Comparison of ENCODE assay signal across 15 mouse cellular contexts in genomic region chr7:19935961-19936360, GRCm38 (mm10). TPM values are rescaled to one million over a fixed set of nuclear protein-coding genes. Genes with fewer than 3 reads are reported as not detected.
A peak's percentile ranks its signal among the peaks of the same experiment; 100 is the strongest.
DNase-seq lines count a peak whose midpoint lies in the region; ATAC-seq and TF ChIP-seq lines count a peak whose summit lies in the region.
"Had no signal": no experiment of that assay in that cellular context is flagged by ENCODE, and none has a peak within 500 bp of the region (broad histone marks: within the 10 kb centered on the region; RNA-seq: fewer than 3 reads in every experiment).

No protein-coding gene starts in this region.

- peaks cover 75% of the 10 kb centered on the region for H3K4me1 ChIP-seq in thymus, adult 2 months (replicated peaks; ENCODE audit: control insufficient read depth, insufficient read depth, low read length)
- peaks cover 53% of the 10 kb centered on the region for H3K4me1 ChIP-seq in heart, embryonic 15.5 days (replicated peaks)
- peaks cover 18% of the 10 kb centered on the region for H3K4me1 ChIP-seq in liver, embryonic 15.5 days (replicated peaks)
- peaks cover 7% of the 10 kb centered on the region; the same call in 1 of the 2 replicates for H3K4me1 ChIP-seq in hindbrain, embryonic 13.5 days (replicated peaks)

- peak overlapping the region; percentile 94 for H3K27ac ChIP-seq in thymus, adult 2 months (ENCODE audit: control insufficient read depth, insufficient read depth, low read length)
- H3K27ac ChIP-seq in heart, embryonic 15.5 days: peak overlapping the region; percentile 68
- peak overlapping the region; percentile 51 for H3K27ac ChIP-seq in liver, embryonic 15.5 days (replicated peaks)
- H3K27ac ChIP-seq in hindbrain, embryonic 13.5 days: no peak overlapping the region
- H3K27ac ChIP-seq: midbrain, embryonic 13.5 days had no signal

- TF ChIP-seq CTCF in thymus, adult 2 months (IDR thresholded peaks at IDR 0.05; ENCODE audit: borderline replicate concordance, control insufficient read depth, extremely low read depth, insufficient read depth, low read length, poor library complexity): no peak

- no peak overlapping the region for H3K9ac ChIP-seq in heart, embryonic 15.5 days
- no peak overlapping the region for H3K9ac ChIP-seq in liver, embryonic 15.5 days
- no peak overlapping the region for H3K9ac ChIP-seq in hindbrain, embryonic 13.5 days
- H3K9ac ChIP-seq: midbrain, embryonic 13.5 days had no signal

- H3K4me3 ChIP-seq in thymus, adult 2 months (ENCODE audit: control insufficient read depth, insufficient read depth, low read length): no peak overlapping the region
- H3K4me3 ChIP-seq in heart, embryonic 15.5 days: no peak overlapping the region
- H3K4me3 ChIP-seq in liver, embryonic 15.5 days (replicated peaks): no peak overlapping the region
- H3K4me3 ChIP-seq in hindbrain, embryonic 13.5 days: no peak overlapping the region
- H3K4me3 ChIP-seq: midbrain, embryonic 13.5 days had no signal

- no peaks in the 10 kb centered on the region for H3K27me3 ChIP-seq in thymus, adult 2 months (ENCODE audit: control insufficient read depth, insufficient read depth, low read length)
- no peaks in the 10 kb centered on the region; the same call in 1 of the 2 replicates for H3K27me3 ChIP-seq in heart, embryonic 15.5 days
- peaks cover 12% of the 10 kb centered on the region for H3K27me3 ChIP-seq in liver, embryonic 15.5 days
- peaks cover 10% of the 10 kb centered on the region; the same call in 1 of the 2 replicates for H3K27me3 ChIP-seq in hindbrain, embryonic 13.5 days
- H3K27me3 ChIP-seq: midbrain, embryonic 13.5 days had no signal

- no peak overlapping the region; the same call in 1 of the 2 replicates for H3K4me2 ChIP-seq in heart, embryonic 15.5 days
- H3K4me2 ChIP-seq in liver, embryonic 15.5 days: peak overlapping the region; percentile 43
- H3K4me2 ChIP-seq in hindbrain, embryonic 13.5 days: no peak overlapping the region
- H3K4me2 ChIP-seq: midbrain, embryonic 13.5 days had no signal

- ATAC-seq in heart, embryonic 15.5 days (replicated peaks; ENCODE audit: insufficient number of reproducible peaks, insufficient read depth, low FRiP score, low read depth): no peak
- ATAC-seq in liver, embryonic 15.5 days (ENCODE audit: insufficient read depth): no peak
- ATAC-seq in cerebellum, adult (ENCODE audit: insufficient number of reproducible peaks, low FRiP score, low TSS enrichment): no peak
- no peak for ATAC-seq in hindbrain, embryonic 13.5 days (ENCODE audit: low FRiP score)
- ATAC-seq: intestine, postnatal 0 days; midbrain, embryonic 13.5 days had no signal

- H3K36me3 ChIP-seq in thymus, adult 2 months (ENCODE audit: control insufficient read depth, insufficient read depth, low read length): no peaks in the 10 kb centered on the region
- H3K36me3 ChIP-seq in heart, embryonic 15.5 days: no peaks in the 10 kb centered on the region
- H3K36me3 ChIP-seq in liver, embryonic 15.5 days (replicated peaks): no peaks in the 10 kb centered on the region
- no peaks in the 10 kb centered on the region for H3K36me3 ChIP-seq in hindbrain, embryonic 13.5 days
- H3K36me3 ChIP-seq: midbrain, embryonic 13.5 days had no signal

- 73% methylated on average over 6 of the region's 6 CpGs for WGBS in thymus, adult 2 months
- 52% methylated on average over 6 of the region's 6 CpGs for WGBS in heart, embryonic 15.5 days
- WGBS in liver, embryonic 15.5 days (ENCODE audit: insufficient replicate concordance): 50% methylated on average over 6 of the region's 6 CpGs
- WGBS in hindbrain, embryonic 13.5 days: 84% methylated on average over 6 of the region's 6 CpGs

- TF ChIP-seq POLR2A in thymus, adult 2 months (IDR thresholded peaks at IDR 0.05; ENCODE audit: control insufficient read depth, extremely low read depth, insufficient read depth, low read length, poor library complexity): no peak

- H3K9me3 ChIP-seq in heart, embryonic 15.5 days (replicated peaks): no peaks in the 10 kb centered on the region
- H3K9me3 ChIP-seq in liver, embryonic 15.5 days (replicated peaks): no peaks in the 10 kb centered on the region
- no peaks in the 10 kb centered on the region for H3K9me3 ChIP-seq in hindbrain, embryonic 13.5 days
- H3K9me3 ChIP-seq: midbrain, embryonic 13.5 days had no signal

- DNase-seq in thymus, adult 2 months: no peak
- no peak for DNase-seq in thymus, postnatal 4 days
- DNase-seq in testis, postnatal 14 days (ENCODE audit: low spot score): no peak
- no peak for DNase-seq in cerebellum, postnatal 10 days
- DNase-seq: adrenal gland, postnatal 25 days; cerebellum, postnatal 14 days; gastrocnemius, postnatal 10 days; left cerebral cortex, postnatal 4 days had no signal

RNA-seq across cellular contexts. Expression of gene Igsf23, which starts 14.6 kb away (rescaled TPM):
- 17.3 and 22.4 TPM in 2 replicates for polyA plus RNA-seq in thymus, adult 2 months (2012; rRNA removed)
- 1.5 and 1.7 TPM in 2 replicates for polyA plus RNA-seq in heart, embryonic 15.5 days (2015; fragmentation: Nextera tagmentation; extraction: Ambion mirVana)
- polyA plus RNA-seq in liver, embryonic 15.5 days (2015; fragmentation: Nextera tagmentation; extraction: Ambion mirVana): 0.17 and 0.23 TPM in 2 replicates
- 0.13 TPM in 1 of 2 replicates, not detected in the other for polyA plus RNA-seq in hindbrain, embryonic 13.5 days (2015; fragmentation: Nextera tagmentation; extraction: Ambion mirVana)
- polyA plus RNA-seq: midbrain, embryonic 13.5 days had no signal

RNA-seq across cellular contexts. Expression of gene Pvr, which starts 15.0 kb away (rescaled TPM):
- 74.9 and 82.4 TPM in 2 replicates for polyA plus RNA-seq in thymus, adult 2 months (2012; rRNA removed)
- polyA plus RNA-seq in heart, embryonic 15.5 days (2015; fragmentation: Nextera tagmentation; extraction: Ambion mirVana): 15.2 and 16.1 TPM in 2 replicates
- 2.8 and 3.4 TPM in 2 replicates for polyA plus RNA-seq in liver, embryonic 15.5 days (2015; fragmentation: Nextera tagmentation; extraction: Ambion mirVana)
- 7.8 and 9.4 TPM in 2 replicates for polyA plus RNA-seq in hindbrain, embryonic 13.5 days (2015; fragmentation: Nextera tagmentation; extraction: Ambion mirVana)

RNA-seq across cellular contexts. Expression of gene Ceacam20, which starts 29.3 kb away (rescaled TPM):
- polyA plus RNA-seq in thymus, adult 2 months (2012; rRNA removed): 0.49 and 0.57 TPM in 2 replicates
- not detected in 2 replicates for polyA plus RNA-seq in heart, embryonic 15.5 days (2015; fragmentation: Nextera tagmentation; extraction: Ambion mirVana)
- not detected in 2 replicates for polyA plus RNA-seq in liver, embryonic 15.5 days (2015; fragmentation: Nextera tagmentation; extraction: Ambion mirVana)
- not detected in 2 replicates for polyA plus RNA-seq in hindbrain, embryonic 13.5 days (2015; fragmentation: Nextera tagmentation; extraction: Ambion mirVana)
- polyA plus RNA-seq: midbrain, embryonic 13.5 days had no signal

RNA-seq across cellular contexts. Expression of gene Ceacam19, which starts 48.2 kb away (rescaled TPM):
- polyA plus RNA-seq in thymus, adult 2 months (2012; rRNA removed): 0.30 and 0.36 TPM in 2 replicates
- not detected in 2 replicates for polyA plus RNA-seq in heart, embryonic 15.5 days (2015; fragmentation: Nextera tagmentation; extraction: Ambion mirVana)
- not detected in 2 replicates for polyA plus RNA-seq in liver, embryonic 15.5 days (2015; fragmentation: Nextera tagmentation; extraction: Ambion mirVana)
- polyA plus RNA-seq in hindbrain, embryonic 13.5 days (2015; fragmentation: Nextera tagmentation; extraction: Ambion mirVana): not detected in 2 replicates
- polyA plus RNA-seq: intestine, postnatal 0 days; midbrain, embryonic 13.5 days; small intestine, adult 2 months had no signal

RNA-seq across cellular contexts. Expression of gene Nlrp9b, which starts 55.3 kb away (rescaled TPM):
- 0.03 TPM in 1 of 2 replicates, not detected in the other for polyA plus RNA-seq in thymus, adult 2 months (2012; rRNA removed)
- not detected in 2 replicates for polyA plus RNA-seq in heart, embryonic 15.5 days (2015; fragmentation: Nextera tagmentation; extraction: Ambion mirVana)
- polyA plus RNA-seq in liver, embryonic 15.5 days (2015; fragmentation: Nextera tagmentation; extraction: Ambion mirVana): not detected in 2 replicates
- polyA plus RNA-seq in hindbrain, embryonic 13.5 days (2015; fragmentation: Nextera tagmentation; extraction: Ambion mirVana): not detected in 2 replicates
- polyA plus RNA-seq: midbrain, embryonic 13.5 days had no signal
